Mouse (Mus musculus): Measurements from ENCODE around the gene Gm436.

Gm436 gene

DNA sequence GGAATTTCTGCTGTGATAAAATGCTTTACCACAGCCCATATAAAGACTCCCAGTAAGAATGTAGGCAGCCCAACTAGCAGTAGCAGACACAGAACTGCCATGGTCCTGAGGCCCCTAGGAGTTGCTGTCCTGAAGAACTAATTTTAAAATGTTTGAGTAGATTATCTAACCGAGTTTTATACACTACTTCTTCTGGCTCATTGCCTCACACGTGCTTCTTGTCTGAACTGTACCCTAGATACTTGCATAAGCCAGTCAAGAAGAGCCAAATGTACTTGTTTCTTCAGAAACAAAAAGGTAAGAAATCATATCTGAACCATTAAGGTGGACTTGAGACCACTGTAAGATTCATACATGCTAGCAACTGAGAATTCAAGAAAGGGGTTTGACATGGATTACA lies at the start of gene Gm436:
Gene Gm436, minus strand, starts transcription at position 101 of the 400 bp plus-strand sequence.
- DNase-seq (ENCODE audit: low spot score), result no peak

DNA sequence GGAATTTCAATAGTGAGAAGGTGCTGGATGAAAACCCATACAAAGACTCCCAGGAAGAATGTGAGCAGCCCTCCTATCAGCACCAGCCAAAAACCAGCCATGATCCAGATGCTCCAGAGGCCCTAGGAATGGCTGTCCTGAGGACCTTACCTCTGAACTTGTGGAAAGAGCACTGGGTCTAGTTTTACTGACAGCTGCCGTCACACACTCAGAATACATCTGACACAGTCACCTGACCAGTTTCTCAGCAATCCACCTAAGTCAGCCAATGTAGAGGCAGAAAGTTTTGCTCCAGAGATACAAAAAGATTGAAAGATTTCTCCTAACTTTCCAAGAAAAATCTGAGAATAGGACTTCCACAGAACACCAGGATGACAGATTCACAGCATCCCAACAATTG lies 35.1 kb upstream of the Gm436 start, which contains the start of gene Gm13178:
Gene Gm13178, minus strand, starts transcription at position 101 of the 400 bp plus-strand sequence.
- DNase-seq (ENCODE audit: low spot score), result no peak

DNA sequence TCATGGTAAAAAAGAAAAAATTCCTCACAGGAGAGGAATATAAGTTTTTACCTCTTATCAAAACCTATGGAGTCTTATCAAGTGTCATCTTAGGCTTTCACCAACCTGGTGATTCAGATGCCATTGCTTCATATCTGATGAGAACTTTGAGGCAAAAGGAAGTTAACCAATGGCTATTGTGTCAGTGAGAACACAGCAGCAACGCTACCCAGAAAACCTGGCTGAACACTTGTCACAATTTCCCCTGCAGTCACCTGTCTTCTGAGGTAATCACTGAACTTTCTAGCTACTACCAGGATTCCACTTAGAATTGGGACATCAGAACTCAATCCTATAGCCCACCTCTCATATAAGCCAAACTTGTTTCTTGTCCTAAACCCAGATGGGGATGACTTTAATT lies 33.5 kb upstream of the Gm436 start:
- DNase-seq (ENCODE audit: low spot score), result no peak

DNA sequence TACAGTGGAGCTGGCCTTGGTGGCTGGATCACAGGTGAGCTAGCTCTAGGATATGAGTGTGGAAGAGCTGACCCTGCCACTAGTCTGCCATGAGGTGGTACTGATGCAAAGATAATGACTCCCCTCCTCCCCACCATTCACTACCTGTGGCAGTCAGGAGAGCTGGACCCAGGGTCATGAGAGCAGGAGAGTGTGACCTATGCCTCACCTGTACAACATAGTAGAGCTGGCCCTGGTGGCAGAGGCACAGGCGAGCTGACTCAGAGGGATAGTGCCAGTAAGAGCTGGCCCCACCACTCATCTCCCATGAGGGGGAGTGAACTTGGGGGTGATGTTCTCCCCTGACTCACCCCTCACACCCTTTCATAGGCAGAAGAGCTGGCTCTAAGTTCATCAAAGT lies 32.1 kb upstream of the Gm436 start:
- no peak for DNase-seq (ENCODE audit: low spot score)

DNA sequence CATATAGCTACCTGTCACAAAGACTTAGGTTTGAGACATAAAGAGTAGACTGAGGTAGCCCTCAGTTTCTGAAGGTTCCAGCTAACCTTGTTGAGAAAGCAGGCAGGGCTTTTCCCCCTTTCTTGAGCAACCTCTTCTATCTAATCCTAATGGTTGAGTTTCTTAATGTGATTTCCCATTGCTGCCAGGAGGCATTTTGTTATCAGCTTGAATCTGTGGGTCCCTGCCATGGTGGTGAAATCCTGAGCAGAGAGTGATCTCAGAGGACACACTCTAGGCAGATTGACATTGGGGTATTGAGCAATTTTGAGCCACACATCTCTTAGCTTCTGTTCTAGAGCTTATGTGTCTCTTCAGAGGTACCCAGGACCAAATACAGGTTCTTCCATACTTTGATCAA lies 47.9 kb downstream of the Gm436 start:
- DNase-seq (ENCODE audit: low spot score), result no peak

Data from adipocyte (in vitro differentiated cells).